Mouse (Mus musculus) heart, embryonic 10.5 days (tissue): ENCODE measurements around the gene Cutal. TPM values are rescaled to one million over a fixed set of nuclear protein-coding genes. Genes with fewer than 3 reads are reported as not detected.
A peak's percentile ranks its signal among the peaks of the same experiment; 100 is the strongest.

ENCODE experiments used
- DNase-seq: peaks from one replicate; pipeline ENCODE4 v3.0.0-alpha.2; 2017; ENCODE audit warnings: low spot score
- H3K27ac ChIP-seq: fragments of 300-500 bp; sonication (generic); 2 replicates; pipeline ENCODE4 v1.5.1; 2016; ENCODE audit warnings: mild to moderate bottlenecking
- H3K27me3 ChIP-seq: fragments of 300-500 bp; sonication (generic); 2 replicates; pipeline ENCODE4 v1.6.1; 2016; ENCODE audit warnings: mild to moderate bottlenecking; ENCODE audit not compliant: poor library complexity, insufficient read depth, severe bottlenecking
- H3K36me3 ChIP-seq: fragments of 300-500 bp; sonication (generic); 2 replicates; pipeline ENCODE4 v1.6.1; 2016; ENCODE audit warnings: mild to moderate bottlenecking, moderate library complexity
- H3K4me1 ChIP-seq: fragments of 300-500 bp; sonication (generic); 2 replicates; pipeline ENCODE4 v1.6.1; 2016; ENCODE audit warnings: mild to moderate bottlenecking
- H3K4me3 ChIP-seq: fragments of 300-500 bp; sonication (generic); 2 replicates; pipeline ENCODE4 v1.5.1; 2016; ENCODE audit warnings: mild to moderate bottlenecking, moderate library complexity
- H3K9me3 ChIP-seq: fragments of 300-500 bp; sonication (generic); 2 replicates; pipeline ENCODE4 v1.6.1; 2016; ENCODE audit warnings: mild to moderate bottlenecking, moderate library complexity
- WGBS: fragments of 180-500 bp; shearing (Covaris S2); methylation state at CpG from one replicate; pipeline ENCODE4 v1.1.7; 2016; 5-methylcytosine and 5-hydroxymethylcytosine counted together
- polyA plus RNA-seq: library from polyadenylated mRNA; unstranded; fragments of >200 nt; fragmentation: Nextera tagmentation; extraction: Ambion mirVana; gene quantifications from 2 replicates; pipeline ENCODE4 v1.2.1, GENCODE M21; 2016

Gene Cutal
- polyA plus RNA-seq, 1 experiment from 2014 or later = 0.31 TPM

DNA sequence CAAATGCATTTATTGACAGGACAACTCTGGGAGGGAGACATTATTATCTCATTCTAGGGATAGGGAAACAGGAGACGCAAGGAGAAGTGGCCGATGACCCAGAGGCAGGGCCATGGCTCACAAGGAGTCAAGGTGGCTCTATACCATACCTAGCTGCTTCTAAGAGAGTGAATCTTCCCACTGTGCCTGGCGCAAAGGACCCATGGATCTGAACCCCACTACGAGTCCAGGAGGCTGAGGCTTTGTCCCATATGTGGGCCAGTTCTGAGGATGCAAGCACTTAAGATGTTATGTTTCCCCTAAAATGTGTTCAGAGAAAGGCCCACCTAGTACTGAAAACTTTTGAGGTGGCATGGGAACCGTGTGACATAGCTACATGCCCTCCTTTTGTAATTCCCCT, 37.7 kb downstream of the Cutal start:
- Histone ChIP-seq H3K27ac (no peak overlapping the region), H3K27me3 (peaks cover 64% of the 10 kb centered on the region), H3K4me1 (peaks cover 33% of the 10 kb centered on the region), H3K4me3 (no peak overlapping the region), H3K36me3 (no peaks in the 10 kb centered on the region), H3K9me3 (no peaks in the 10 kb centered on the region)
- DNase-seq = no peak
- WGBS = 86% methylated on average over 5 of the region's 5 CpGs

DNA sequence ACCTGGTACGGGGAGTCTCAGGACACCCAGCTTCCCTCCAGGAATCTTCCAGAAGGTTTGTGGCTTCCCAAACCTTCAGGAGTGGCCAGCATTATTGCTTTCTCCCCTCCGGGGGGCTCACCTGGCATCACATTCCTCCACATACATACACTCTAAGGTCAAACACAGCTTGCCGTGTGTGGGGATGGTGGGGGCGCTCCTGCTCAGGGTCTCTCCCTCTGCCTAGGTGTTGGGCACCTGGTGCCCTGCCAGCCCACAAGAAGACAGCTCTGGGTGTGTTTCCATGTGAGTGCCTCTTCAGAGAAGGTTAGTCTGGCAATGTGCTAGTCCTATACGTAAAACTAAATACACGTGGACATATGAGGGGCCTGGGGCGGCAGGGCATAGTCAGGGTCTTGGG, 38.4 kb downstream of the Cutal start:
- Histone ChIP-seq H3K4me3 (peak overlapping the region; percentile 66), H3K9me3 (no peaks in the 10 kb centered on the region), H3K27me3 (peaks cover 57% of the 10 kb centered on the region), H3K4me1 (peaks cover 33% of the 10 kb centered on the region), H3K27ac (no peak overlapping the region; the same call in 1 of the 2 replicates), H3K36me3 (no peaks in the 10 kb centered on the region)
- 37% methylated on average over 7 of the region's 7 CpGs for WGBS
- DNase-seq = no peak

DNA sequence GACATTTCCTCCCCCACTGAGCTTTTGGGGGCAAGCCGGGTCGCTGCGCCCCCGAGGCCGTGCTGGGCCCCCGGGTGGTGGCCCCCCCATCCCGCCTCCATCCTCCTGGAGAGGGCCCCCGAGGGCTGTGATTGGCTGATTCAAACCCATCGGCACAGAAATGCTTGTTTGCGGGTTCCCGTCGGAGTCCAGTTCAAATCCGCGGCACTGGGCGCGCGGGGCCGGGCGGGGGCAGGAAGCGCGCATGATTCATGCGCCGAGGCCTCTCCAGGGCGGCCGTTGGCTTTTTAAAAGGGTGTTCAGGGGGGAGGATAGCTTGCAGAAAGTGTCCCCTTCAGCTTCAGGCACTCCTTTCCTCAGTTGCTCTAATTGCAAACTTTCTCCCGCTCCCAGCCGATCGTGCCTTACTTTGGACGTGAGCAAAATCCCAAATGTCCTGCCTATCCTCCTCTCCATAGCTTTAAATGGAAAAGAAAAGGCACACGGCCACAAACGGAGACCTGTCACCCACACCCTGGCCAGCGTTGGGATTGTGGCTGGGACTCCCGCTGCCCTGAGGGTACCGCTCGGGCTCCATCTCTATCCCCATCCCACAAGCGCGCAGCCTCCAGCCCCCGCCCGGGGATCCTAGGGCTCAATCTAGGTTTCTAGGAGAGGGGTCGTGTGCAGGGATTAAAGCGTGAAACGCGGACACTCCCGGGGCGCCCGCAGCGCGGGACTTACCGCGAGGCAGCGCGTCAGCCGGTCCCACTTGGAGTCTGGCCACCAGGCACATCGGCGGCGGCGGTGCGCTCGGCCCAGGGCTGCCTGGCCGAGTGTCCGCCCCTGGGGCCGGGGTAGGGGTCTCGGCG, 39.2 kb downstream of the Cutal start, which contains the start of gene Phf19:
Gene Phf19, minus strand, starts transcription at position 809 of the 851 bp plus-strand sequence.
- no peaks in the 10 kb centered on the region for H3K9me3 ChIP-seq
- peaks cover 33% of the 10 kb centered on the region for H3K4me1 ChIP-seq
- peaks cover 57% of the 10 kb centered on the region for H3K27me3 ChIP-seq
- no peak for DNase-seq
- under 1% methylated on average over 64 of the region's 64 CpGs for WGBS
- H3K36me3 ChIP-seq = no peaks in the 10 kb centered on the region
- peak within 1 kb of the TSS; percentile 81 for H3K27ac ChIP-seq
- H3K4me3 ChIP-seq = peak within 1 kb of the TSS; percentile 66

DNA sequence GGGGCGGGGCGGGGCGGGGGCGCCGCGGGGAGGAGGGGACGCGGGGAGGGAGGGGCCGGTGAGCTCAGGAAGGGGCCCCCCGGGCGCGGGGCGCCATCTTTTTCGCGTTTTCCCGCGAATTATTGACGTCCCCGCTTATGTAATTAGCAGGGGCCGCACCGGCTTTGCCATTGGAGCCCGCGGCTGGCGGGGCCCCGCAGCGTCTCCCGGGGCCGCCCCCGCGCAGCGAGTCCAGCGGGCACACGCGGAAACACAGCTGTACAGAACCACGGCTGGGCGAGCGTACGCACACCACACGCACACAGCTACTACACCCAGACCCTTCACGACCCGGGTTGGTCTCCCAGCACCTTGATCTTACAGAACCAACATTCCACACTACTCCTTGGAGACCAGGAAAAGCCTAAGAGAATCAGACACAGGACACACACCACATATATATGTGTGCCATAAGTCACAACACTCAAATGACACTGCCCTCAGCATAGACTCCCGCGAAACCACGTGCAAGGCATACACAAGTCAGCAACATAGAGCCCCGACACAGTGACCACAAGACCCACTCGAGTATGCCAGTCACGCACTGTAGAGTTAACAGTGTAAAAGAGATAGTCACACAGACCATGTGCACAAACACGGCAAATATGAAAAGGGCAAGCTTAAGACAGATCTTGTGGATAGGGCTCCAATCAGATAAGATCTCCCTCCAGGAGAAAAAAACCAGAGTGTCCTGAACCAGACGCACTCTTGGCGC, 40.0 kb downstream of the Cutal start:
- H3K27ac ChIP-seq = peak overlapping the region; percentile 81

DNA sequence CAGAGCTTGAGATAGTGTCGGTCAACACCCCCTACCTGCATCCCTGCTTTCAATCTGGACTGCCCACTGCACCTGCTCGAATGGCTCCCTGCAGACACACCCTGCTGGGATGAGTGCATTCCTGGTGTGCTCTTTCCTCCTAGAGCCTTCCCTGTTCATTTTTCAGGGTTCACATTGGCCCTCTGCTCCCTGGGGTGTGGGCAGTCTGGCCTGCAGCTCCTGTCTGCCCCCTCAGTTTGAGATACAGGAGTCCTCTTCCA, 40.6 kb downstream of the Cutal start:
- WGBS = 6% methylated on average over 2 of the region's 2 CpGs
- peaks cover 53% of the 10 kb centered on the region for H3K27me3 ChIP-seq
- H3K4me3 ChIP-seq = peak overlapping the region; percentile 66
- no peaks in the 10 kb centered on the region for H3K36me3 ChIP-seq
- H3K27ac ChIP-seq = peak overlapping the region; percentile 81
- DNase-seq = no peak
- peaks cover 33% of the 10 kb centered on the region for H3K4me1 ChIP-seq
- H3K9me3 ChIP-seq = no peaks in the 10 kb centered on the region

More for the DNA sequence above, 40.0 kb downstream of the Cutal start:
- Histone ChIP-seq H3K4me3 (peak overlapping the region; percentile 66), H3K4me1 (peaks cover 33% of the 10 kb centered on the region), H3K27me3 (peaks cover 56% of the 10 kb centered on the region), H3K36me3 (no peaks in the 10 kb centered on the region), H3K9me3 (no peaks in the 10 kb centered on the region)
- no peak for DNase-seq
- WGBS = 3% methylated on average over 34 of the region's 50 CpGs

DNA sequence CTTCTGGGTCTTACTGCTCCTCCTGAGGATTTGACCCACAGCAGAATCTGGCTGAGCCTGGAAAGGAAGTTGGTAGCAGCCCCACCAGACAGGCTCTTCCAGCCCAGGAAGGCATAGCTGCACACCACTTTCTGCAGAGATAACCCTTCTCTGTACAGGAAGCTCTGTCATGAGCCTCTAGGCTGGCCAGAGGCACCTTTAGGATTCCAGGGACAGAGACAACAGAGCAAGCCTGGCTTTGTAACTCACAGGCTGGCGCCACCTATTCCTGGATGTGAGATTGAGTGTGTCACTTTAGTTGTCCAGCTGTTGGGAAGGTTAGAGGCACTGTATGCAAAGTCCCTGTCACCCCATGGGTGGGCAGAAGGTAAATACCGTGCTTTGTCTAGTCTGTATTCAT, 40.9 kb downstream of the Cutal start:
- no peaks in the 10 kb centered on the region for H3K9me3 ChIP-seq
- H3K4me3 ChIP-seq = peak overlapping the region; percentile 66
- H3K27ac ChIP-seq = peak overlapping the region; percentile 81
- 38% methylated on average over 2 of the region's 2 CpGs for WGBS
- peaks cover 53% of the 10 kb centered on the region for H3K27me3 ChIP-seq
- no peak for DNase-seq
- H3K36me3 ChIP-seq = no peaks in the 10 kb centered on the region
- H3K4me1 ChIP-seq = peaks cover 35% of the 10 kb centered on the region

DNA sequence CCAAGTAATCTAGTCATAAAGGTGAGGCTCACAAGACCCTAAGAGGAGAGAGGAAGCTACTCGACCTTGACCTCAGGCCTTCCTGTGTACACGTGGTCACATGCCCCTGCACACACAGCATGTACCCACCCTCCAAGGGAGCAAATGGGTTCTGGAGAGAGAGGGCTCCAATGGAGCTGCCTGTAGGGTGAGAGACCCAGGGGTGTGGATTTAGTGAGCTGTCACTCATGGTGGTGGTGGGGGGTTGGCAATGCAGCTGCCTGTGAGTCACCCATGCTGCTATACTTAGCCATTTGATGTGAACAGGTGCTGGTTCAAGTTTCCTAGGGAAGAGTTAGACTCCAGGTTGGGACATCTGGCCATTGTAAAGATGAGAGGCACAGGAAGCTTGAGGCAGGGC, 45.9 kb downstream of the Cutal start:
- peaks cover 11% of the 10 kb centered on the region for H3K4me1 ChIP-seq
- DNase-seq = no peak
- H3K27ac ChIP-seq = no peak overlapping the region
- H3K27me3 ChIP-seq = peaks cover 19% of the 10 kb centered on the region
- no peak overlapping the region for H3K4me3 ChIP-seq
- 53% methylated on average over 2 of the region's 2 CpGs for WGBS
- no peaks in the 10 kb centered on the region for H3K9me3 ChIP-seq
- H3K36me3 ChIP-seq = no peaks in the 10 kb centered on the region

DNA sequence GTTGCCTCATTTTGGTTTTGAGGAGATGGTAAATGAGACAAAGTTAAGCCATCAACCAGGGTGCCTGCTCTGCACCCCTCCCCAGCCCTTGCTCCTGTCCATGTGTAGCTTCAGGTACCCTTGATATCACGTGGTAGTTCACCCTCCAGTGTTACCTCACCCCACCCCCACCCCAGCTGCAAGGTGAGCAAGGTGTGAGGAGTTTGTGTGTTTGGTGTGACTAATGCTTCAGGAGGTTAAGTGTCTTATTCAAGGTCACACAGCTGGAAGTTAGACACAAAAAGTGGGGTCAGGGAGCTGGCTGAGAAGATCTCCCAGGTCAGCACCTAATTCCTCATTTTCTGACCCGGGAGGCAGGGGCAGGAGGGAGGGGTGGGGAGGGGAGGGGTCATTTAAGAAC, 48.5 kb downstream of the Cutal start:
- WGBS = 12% methylated on average over 2 of the region's 2 CpGs
- DNase-seq = no peak
- Histone ChIP-seq H3K36me3 (no peaks in the 10 kb centered on the region), H3K4me3 (no peak overlapping the region), H3K4me1 (0 out of 2 replicates have a peak, but pooled peaks cover 5% of the 10 kb centered on the region), H3K27ac (no peak overlapping the region), H3K9me3 (no peaks in the 10 kb centered on the region), H3K27me3 (peaks cover 22% of the 10 kb centered on the region)

DNA sequence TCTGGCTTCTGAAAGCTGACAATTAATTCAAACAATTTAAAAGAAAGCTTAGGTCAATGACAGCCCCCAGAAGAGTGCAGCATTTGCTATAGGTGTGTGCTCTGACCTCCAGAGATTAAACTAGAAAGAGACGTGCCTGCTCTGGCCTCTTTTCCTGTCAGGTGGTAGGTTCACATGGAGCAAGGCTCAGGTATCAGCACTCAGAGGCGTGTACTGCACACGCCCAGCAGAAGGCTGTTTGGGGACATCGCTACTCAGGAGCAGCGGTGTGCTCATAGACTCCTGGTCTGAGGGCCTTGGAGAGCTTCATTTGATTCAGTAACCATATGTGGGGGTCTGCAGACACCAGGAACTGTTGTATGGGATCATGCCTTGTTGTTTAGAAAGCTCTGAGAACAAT, 53.1 kb downstream of the Cutal start:
- Histone ChIP-seq H3K4me3 (no peak overlapping the region), H3K4me1 (no peaks in the 10 kb centered on the region), H3K36me3 (no peaks in the 10 kb centered on the region), H3K27ac (no peak overlapping the region), H3K9me3 (no peaks in the 10 kb centered on the region), H3K27me3 (peaks cover 12% of the 10 kb centered on the region)
- WGBS = 59% methylated on average over 5 of the region's 5 CpGs
- no peak for DNase-seq

DNA sequence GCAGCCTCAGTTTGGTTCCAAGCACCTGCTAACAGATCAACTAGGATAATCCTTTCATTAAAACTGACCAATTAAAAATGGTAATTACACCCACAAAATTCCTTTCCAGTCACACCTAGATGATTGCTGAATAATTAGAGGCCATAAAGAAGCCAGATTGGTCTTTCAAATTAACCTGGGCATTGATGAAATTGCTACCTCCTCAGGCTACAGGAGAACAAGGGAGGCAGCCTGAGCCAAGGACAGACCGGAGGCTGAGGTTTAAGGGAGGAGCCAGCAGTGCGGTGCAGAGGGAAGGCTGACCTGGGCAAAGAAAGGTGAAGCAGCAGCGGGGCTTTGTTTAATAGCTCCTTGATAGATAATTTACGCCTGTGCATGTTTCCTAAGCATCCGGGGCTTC, 63.3 kb downstream of the Cutal start:
- 46% methylated on average over 5 of the region's 5 CpGs for WGBS
- DNase-seq = no peak
- Histone ChIP-seq H3K27me3 (peaks cover 14% of the 10 kb centered on the region; the same call in 1 of the 2 replicates), H3K4me1 (peaks cover 22% of the 10 kb centered on the region), H3K27ac (no peak overlapping the region), H3K9me3 (no peaks in the 10 kb centered on the region), H3K36me3 (no peaks in the 10 kb centered on the region), H3K4me3 (no peak overlapping the region)

DNA sequence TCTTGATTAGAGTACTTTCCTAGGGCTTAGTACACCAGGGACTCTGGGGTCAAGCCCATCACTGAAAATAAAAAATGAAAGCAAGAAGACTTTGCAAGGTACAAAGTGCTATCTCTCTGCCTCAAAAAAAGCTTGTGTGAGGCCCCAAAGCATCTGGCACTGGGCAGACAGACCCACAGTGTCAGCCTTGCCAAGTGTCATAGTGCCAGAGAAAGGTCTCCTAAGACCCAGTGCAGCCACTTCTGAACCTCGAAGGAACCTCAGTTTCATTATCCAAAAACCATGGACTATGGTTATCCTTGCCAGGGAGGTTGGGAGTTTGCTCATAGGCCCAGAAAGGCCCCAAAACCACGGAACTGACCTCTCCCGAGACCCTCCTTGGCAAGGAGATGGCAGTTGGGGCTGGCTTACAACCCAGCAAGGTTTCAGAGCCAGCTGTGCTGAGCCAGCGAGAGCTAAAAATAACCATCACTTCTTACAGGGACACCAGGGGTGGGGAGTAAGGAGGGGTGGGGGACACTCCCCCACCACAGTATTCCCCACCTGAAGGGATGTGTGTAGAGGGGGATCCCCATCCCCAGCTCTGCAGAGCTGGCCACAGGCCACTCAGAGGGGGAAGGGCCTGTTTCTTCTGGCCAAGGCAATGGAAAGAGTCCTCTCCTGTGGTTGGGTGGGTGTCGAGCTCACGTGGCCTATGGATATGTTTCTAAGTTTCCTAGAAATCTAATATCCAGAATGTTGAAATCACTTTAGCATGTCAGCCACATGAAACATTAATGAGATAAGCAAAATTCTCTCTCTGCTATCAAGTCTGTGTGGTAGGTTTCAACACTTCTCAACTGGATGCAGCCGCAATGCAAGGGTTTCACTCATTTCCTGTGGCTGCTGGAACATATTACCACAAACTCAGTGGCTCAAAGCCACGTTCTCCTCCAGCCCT, 64.3 kb downstream of the Cutal start:
- WGBS = 67% methylated on average over 8 of the region's 8 CpGs
- peaks cover 22% of the 10 kb centered on the region for H3K4me1 ChIP-seq
- H3K9me3 ChIP-seq = no peaks in the 10 kb centered on the region
- H3K36me3 ChIP-seq = no peaks in the 10 kb centered on the region
- H3K4me3 ChIP-seq = no peak overlapping the region
- no peak overlapping the region for H3K27ac ChIP-seq
- H3K27me3 ChIP-seq = peaks cover 19% of the 10 kb centered on the region; the same call in 1 of the 2 replicates
- DNase-seq = no peak

DNA sequence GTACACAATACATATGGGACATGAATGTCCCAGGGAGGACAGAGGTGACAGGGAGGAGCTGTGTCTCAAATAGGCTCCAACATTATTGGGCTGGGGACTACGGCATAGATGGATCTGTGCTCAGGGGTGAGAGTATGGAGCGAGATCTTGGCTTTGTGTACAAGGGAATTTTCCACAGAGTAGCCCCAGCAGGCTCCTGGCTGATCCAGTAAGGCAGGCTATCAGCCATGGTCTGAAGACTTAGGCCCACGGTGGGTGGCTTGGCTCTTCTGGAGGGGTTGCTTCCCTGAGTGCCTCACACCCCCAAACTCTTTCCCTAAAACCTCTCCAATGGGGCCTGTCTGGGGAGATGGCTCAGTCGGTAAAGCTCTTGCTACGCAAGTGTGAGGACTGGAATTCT, 66.0 kb downstream of the Cutal start:
- Histone ChIP-seq H3K27me3 (peaks cover 25% of the 10 kb centered on the region; the same call in 1 of the 2 replicates), H3K36me3 (no peaks in the 10 kb centered on the region), H3K4me3 (no peak overlapping the region), H3K4me1 (peaks cover 29% of the 10 kb centered on the region), H3K27ac (no peak overlapping the region), H3K9me3 (no peaks in the 10 kb centered on the region)
- WGBS = 76% methylated on average over 5 of the region's 5 CpGs
- DNase-seq = no peak
